ENCODE assay signal across 7 mouse cellular contexts in genomic region chr4:47979579-47980313, GRCm38 (mm10).
A peak's percentile ranks its signal among the peaks of the same experiment; 100 is the strongest.
DNase-seq lines count a peak whose midpoint lies in the region; ATAC-seq and TF ChIP-seq lines count a peak whose summit lies in the region.

No protein-coding gene starts in this region.

- no peak overlapping the region for H3K27ac ChIP-seq in midbrain, postnatal 0 days (ENCODE audit: low read depth, low read length)
- H3K27ac ChIP-seq in midbrain, embryonic 15.5 days: no peak overlapping the region

- 74% methylated on average over 13 of the region's 13 CpGs for WGBS in midbrain, postnatal 0 days
- 72% methylated on average over 13 of the region's 13 CpGs for WGBS in midbrain, embryonic 15.5 days
- WGBS in large intestine, adult 2 months: 45% methylated on average over 13 of the region's 13 CpGs

- no peaks in the 10 kb centered on the region for H3K36me3 ChIP-seq in midbrain, postnatal 0 days (ENCODE audit: insufficient read depth, low read length)
- no peaks in the 10 kb centered on the region for H3K36me3 ChIP-seq in midbrain, embryonic 15.5 days (replicated peaks)

- no peak for TF ChIP-seq CTCF in midbrain, postnatal 0 days (IDR thresholded peaks at IDR 0.05)

- intact Hi-C loops in gastrocnemius, postnatal 36 days (cut with DNase I): no loop called here

- H3K4me3 ChIP-seq in midbrain, postnatal 0 days (ENCODE audit: low read depth, low read length): no peak overlapping the region
- no peak overlapping the region for H3K4me3 ChIP-seq in midbrain, embryonic 15.5 days

- peak; percentile 88 for DNase-seq in midbrain, postnatal 0 days (ENCODE audit: low spot score)
- peak; percentile 98 for DNase-seq in brain, adult 2 months (ENCODE audit: low read depth, low spot score)
- peak; percentile 25 to 27 for DNase-seq in gastrocnemius, postnatal 36 days
- peak; percentile 22 for DNase-seq in large intestine, adult 2 months (ENCODE audit: low read depth, low spot score)
- DNase-seq in thymus, postnatal 36 days: no peak

- no peak for ATAC-seq in midbrain, postnatal 0 days (ENCODE audit: low FRiP score)
- ATAC-seq in midbrain, embryonic 15.5 days (replicated peaks): no peak
- no peak for ATAC-seq in megakaryocyte progenitor cell, adult 5-6 weeks (replicated peaks; ENCODE audit: poor library complexity)

- H3K9me3 ChIP-seq in midbrain, postnatal 0 days (ENCODE audit: low read length): no peaks in the 10 kb centered on the region
- H3K9me3 ChIP-seq in midbrain, embryonic 15.5 days: no peaks in the 10 kb centered on the region

- H3K4me2 ChIP-seq in midbrain, postnatal 0 days (ENCODE audit: low read depth, low read length, poor library complexity, severe bottlenecking): no peak overlapping the region
- no peak overlapping the region for H3K4me2 ChIP-seq in midbrain, embryonic 15.5 days

- no peak overlapping the region for H3K9ac ChIP-seq in midbrain, postnatal 0 days (replicated peaks; ENCODE audit: low read length, poor library complexity, severe bottlenecking)
- no peak overlapping the region for H3K9ac ChIP-seq in midbrain, embryonic 15.5 days

- no peaks in the 10 kb centered on the region for H3K27me3 ChIP-seq in midbrain, postnatal 0 days (ENCODE audit: insufficient read depth, low read length)
- no peaks in the 10 kb centered on the region for H3K27me3 ChIP-seq in midbrain, embryonic 15.5 days (replicated peaks)

- H3K4me1 ChIP-seq in midbrain, postnatal 0 days (ENCODE audit: insufficient read depth, low read length): no peaks in the 10 kb centered on the region
- no peaks in the 10 kb centered on the region for H3K4me1 ChIP-seq in midbrain, embryonic 15.5 days

Comparison
In these comparisons a context has a peak if more than half of its experiments do, and no peak if none do; other contexts are left out.
1. DNase-seq: peak in midbrain, postnatal 0 days (single experiment), brain, adult 2 months (single experiment), gastrocnemius, postnatal 36 days (2 of 2) and large intestine, adult 2 months (single experiment); none in thymus, postnatal 36 days (0 of 2).